Mouse (Mus musculus): ENCODE data around the gene Mrpl18. TPM values are rescaled to one million over a fixed set of nuclear protein-coding genes. Genes with fewer than 3 reads are reported as not detected.
A peak's percentile ranks its signal among the peaks of the same experiment; 100 is the strongest.
"Not testable (repeated sequence)": the region's sequence is repeated elsewhere in the genome, so short reads cannot be mapped to it uniquely, and the experiment has no call there.

Gene Mrpl18
- 165 and 221 TPM in 2 replicates for total RNA-seq (2014; fragmentation: Nextera tagmentation)
- 214 and 219 TPM in 2 replicates for total RNA-seq (2017)

GRCm38 (mm10) chr17:12915881-12916583 lies at the start of gene Mrpl18:
Mrpl18 (minus strand) TSS chr17:12916345.
- peak; percentile 96 for ATAC-seq (replicated peaks; ENCODE audit: low FRiP score, low TSS enrichment, poor library complexity, severe bottlenecking)

GRCm38 (mm10) chr17:12963476-12963875 lies 47.3 kb upstream of the Mrpl18 start:
- no peak for ATAC-seq (replicated peaks; ENCODE audit: low FRiP score, low TSS enrichment, poor library complexity, severe bottlenecking)

DNA sequence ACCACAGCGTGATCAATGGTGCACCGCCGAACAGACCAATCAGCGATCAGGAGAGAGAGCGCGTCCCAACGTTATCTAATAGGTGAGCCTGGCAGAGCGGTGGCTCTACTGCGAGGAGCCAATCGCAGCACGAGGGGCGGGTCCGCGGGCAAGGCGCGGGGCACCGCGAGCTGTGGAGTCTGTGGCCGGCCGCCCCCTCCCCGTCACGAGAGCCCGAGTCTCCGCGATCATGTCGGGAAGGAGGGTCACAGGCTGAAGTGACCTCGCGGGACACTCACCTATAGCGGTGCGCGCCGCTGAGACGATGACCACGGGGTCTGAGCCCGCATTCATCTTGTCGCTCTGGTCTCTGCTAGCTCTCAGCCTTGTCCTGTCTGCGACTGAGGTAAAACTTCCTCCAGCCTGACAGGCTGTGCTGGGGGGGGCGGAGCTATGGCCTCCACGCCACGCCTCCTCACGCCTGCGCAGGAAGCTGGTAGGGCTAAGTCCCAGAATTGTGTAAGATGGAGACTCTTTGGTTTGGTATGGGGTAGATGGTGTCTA lies 44.3 kb upstream of the Mrpl18 start, which contains the start of gene Acat2:
TSS of gene Acat2 (minus strand) at position 417 of the 543 bp plus-strand sequence.
- peak; percentile 95 for ATAC-seq (replicated peaks; ENCODE audit: low FRiP score, low TSS enrichment, poor library complexity, severe bottlenecking)

DNA sequence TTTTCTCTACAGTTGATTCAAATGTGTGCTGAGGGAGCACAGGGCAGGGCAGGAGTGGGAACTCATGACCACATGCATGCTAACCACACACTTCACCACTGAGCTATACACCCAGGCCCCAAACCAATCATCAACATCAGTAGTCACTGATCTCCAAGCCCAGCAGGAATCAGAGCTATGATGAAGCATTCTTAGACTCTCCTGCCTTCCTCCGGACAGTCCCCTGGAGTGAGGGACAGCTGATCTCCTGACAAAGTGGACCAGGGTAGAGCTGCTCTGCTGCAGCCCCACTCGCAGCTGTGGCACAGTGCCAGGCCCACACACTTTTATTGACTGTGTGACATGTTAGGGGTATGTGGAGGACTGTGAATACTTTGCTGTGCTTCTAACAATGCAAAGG lies 43.2 kb upstream of the Mrpl18 start:
- ATAC-seq (replicated peaks; ENCODE audit: low FRiP score, low TSS enrichment, poor library complexity, severe bottlenecking), result 0 out of 2 replicates have a peak, but pooled peaks have one; percentile 13

DNA sequence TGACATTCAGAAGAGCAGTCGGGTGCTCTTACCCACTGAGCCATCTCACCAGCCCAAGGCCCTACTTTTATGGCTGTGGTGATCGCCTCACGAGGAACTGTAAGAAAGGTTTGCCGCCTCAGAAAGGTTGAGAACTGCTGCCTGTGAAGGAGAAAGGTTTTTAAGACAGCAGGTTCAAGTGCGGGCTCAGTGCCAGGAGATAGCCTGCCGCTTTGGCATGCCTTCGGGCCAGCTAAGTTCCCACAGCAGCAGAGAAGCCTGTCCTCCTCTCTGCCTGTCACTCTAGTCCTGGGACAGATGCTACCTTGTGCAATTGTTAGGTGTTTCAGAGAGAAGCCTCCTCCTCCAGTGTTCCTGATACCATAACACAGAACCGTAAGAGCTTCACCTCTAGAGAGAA lies 40.5 kb upstream of the Mrpl18 start:
- no peak for ATAC-seq (replicated peaks; ENCODE audit: low FRiP score, low TSS enrichment, poor library complexity, severe bottlenecking)

- no peak for ATAC-seq (replicated peaks; ENCODE audit: low FRiP score, low TSS enrichment, poor library complexity, severe bottlenecking)
Measured at GRCm38 (mm10) chr17:12949669-12950068, 33.5 kb upstream of the Mrpl18 start.

- no peak for ATAC-seq (replicated peaks; ENCODE audit: low FRiP score, low TSS enrichment, poor library complexity, severe bottlenecking)
Measured at GRCm38 (mm10) chr17:12942459-12943162, 26.5 kb upstream of the Mrpl18 start.

GRCm38 (mm10) chr17:12941543-12942260 lies 25.6 kb upstream of the Mrpl18 start:
- ATAC-seq (replicated peaks; ENCODE audit: low FRiP score, low TSS enrichment, poor library complexity, severe bottlenecking), result peak; percentile 35; the same call in 1 of the 2 replicates

DNA sequence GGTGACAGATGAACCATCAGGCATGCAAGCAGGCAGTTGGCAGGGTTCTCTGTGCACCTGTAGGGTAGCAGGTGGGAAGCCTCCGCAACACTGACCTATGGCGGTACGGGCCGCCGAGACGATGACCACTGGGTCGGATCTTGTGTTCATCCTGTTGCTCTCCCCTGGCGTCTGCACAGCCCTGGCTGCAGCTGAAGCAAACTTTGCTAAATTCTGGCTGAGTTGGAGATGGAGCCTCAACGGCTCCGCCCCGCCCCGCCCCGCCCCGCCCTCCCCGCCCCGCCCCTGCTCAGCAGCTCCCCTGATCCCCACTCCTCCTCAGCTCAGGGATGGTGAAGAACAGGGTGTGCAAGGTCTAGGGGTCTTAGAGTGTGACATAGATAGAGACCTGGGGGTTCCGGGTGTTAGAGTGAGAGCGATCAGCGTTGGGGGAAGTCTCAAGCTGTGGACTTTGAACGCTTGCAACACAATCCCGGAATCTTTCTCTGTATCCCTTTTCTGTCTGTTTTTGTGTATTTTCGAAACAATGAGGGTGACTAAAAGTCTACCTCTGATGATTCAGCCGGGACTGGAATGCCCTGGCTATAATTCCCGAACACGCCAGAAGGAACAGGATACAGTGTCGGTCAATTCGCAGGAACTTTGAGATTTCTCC lies 24.1 kb upstream of the Mrpl18 start, which contains the start of gene Acat3:
TSS of gene Acat3 (minus strand) at position 450 of the 655 bp plus-strand sequence.
- peak; percentile 56 for ATAC-seq (replicated peaks; ENCODE audit: low FRiP score, low TSS enrichment, poor library complexity, severe bottlenecking)

DNA sequence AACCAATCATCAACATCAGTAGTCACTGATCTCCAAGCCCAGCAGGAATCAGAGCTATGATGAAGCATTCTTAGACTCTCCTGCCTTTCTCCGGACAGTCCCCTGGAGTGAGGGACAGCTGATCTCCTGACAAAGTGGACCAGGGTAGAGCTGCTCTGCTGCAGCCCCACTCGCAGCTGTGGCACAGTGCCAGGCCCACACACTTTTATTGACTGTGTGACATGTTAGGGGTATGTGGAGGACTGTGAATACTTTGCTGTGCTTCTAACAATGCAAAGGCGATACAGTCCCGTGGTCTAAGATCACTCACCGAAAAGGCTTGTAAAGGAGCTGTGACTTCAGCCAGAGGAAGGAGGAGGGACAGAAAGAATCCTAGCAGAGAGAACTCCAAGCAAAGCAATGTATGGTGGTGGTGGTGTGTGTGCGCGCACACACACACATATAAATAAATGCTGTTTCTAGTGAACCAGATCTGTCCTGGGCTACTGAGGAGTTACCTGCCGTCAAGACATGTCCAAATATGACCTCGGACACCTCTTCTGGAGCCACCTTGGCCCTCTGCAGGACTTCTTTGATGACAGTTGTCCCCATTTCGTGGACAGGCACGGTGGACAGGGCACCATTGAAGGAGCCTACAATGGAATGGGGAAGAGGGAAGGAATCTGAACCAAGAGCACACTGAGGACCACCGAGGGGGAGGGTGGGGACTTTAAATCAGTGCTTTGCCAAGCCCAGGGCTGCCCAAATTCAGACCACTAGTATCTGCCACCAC lies 23.4 kb upstream of the Mrpl18 start:
- ATAC-seq (replicated peaks; ENCODE audit: low FRiP score, low TSS enrichment, poor library complexity, severe bottlenecking), result peak; percentile 45

DNA sequence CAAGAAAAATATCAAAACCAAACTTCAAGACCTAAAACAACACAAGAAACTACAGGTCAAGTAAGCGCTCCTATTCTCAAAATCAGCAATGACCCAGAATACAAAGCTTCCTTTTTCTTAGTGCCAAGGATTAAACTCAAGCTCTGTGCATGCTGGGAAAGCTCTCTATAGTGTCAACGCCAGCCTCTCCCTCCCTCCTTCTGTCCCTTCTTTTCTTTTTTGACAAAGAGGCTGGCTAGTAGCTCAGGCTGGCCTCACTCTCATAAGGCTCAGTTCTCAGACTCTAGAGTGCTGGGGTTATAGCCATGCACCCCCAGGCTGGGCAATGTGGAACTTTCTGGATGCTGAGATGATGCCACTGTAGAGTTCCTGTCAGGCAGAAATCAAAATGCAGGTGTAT lies 21.9 kb upstream of the Mrpl18 start:
- no peak for ATAC-seq (replicated peaks; ENCODE audit: low FRiP score, low TSS enrichment, poor library complexity, severe bottlenecking)

DNA sequence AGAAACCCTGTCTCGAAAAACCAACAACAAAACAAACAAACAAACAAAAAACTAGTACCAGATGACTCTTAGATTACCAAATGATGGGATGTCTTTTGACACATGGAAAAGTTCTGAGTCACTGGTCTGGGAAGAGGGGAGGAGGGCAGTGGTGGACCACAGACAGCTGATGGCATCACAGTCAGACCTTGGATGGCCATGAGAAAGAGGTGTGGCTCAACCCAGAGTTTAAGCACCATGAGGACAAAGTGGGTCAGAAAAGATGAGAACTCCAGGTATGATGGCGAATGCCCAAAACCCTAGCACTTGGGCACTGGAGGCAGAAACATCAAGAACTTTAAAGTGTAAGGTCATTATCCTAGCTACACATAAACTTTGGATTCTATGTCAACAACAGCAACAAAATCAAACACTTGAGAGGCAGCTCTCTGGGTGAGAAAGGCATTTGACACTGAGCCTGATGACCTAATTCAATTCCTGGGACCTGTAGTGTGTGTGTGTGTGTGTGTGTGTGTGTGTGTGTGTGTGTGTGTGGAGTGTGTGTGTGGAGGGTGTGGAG lies 21.3 kb upstream of the Mrpl18 start:
- ATAC-seq (replicated peaks; ENCODE audit: low FRiP score, low TSS enrichment, poor library complexity, severe bottlenecking), result no peak

DNA sequence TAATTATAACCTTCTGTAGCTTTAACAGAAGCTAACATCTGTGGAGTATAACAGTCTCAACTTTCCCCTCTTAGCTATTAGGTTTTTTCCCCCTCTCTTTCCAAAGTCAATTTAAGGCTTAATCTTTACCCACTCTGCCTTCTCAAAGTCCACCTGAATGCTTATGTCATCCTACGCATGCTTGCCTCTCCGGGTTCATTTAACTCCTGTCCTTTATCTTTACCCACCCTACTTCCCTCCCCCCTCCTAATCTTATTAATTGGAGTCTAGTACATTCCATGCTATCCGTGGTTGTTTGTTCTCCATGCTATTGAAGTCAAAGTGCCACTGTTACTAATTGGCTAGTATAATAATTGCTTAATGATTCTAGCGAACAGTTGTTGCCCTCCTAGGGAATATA lies 19.6 kb upstream of the Mrpl18 start:
- ATAC-seq (replicated peaks; ENCODE audit: low FRiP score, low TSS enrichment, poor library complexity, severe bottlenecking), result no peak

DNA sequence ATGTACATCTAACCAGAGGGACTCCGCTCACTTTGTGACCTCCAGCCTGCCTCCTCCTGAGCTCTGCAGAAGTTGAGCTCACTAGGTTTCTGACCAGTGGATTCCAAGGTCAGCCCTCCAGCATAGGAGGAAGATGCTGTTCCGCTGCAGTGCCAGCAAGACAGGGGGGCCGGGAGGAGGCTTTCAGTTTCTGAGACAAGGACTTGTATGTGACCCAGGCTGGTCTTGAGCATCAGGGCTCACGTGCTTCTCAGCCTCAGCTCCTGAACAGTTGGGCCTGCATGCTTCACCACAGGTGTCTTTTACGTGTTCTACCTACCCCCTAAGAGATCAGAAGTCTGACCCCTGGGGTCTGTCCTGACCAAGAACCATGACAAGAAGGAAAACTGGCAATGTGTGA lies 15.4 kb upstream of the Mrpl18 start:
- not testable (repeated sequence) for ATAC-seq (replicated peaks; ENCODE audit: low FRiP score, low TSS enrichment, poor library complexity, severe bottlenecking)

- no peak for ATAC-seq (replicated peaks; ENCODE audit: low FRiP score, low TSS enrichment, poor library complexity, severe bottlenecking)
Measured at GRCm38 (mm10) chr17:12925703-12926180, 9.6 kb upstream of the Mrpl18 start.

- no peak for ATAC-seq (replicated peaks; ENCODE audit: low FRiP score, low TSS enrichment, poor library complexity, severe bottlenecking)
Measured at GRCm38 (mm10) chr17:12925001-12925400, 8.9 kb upstream of the Mrpl18 start.

DNA sequence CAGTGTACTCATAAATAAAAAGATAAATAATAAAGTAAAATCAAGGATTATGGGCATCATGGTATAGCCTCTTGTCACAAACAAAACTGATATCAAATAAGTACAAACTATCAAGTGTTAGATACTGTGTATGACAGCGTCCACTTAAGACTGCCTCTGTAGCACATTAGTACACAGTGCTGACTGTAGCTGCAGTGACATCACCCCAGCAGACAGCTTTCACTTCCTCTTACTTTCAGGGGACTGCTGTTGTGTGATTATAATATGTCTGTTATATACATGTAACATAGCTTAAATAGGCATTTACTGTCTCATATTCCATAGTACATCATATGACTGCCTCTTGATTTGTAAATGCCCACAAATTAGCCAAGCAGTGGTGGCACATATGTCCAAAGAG lies 4.9 kb upstream of the Mrpl18 start:
- no peak for ATAC-seq (replicated peaks; ENCODE audit: low FRiP score, low TSS enrichment, poor library complexity, severe bottlenecking)
